Mouse (Mus musculus): Measurements from ENCODE around the gene Gm49366. TPM values are rescaled to one million over a fixed set of nuclear protein-coding genes. Genes with fewer than 3 reads are reported as not detected.
A peak's percentile ranks its signal among the peaks of the same experiment; 100 is the strongest.
"Not testable (repeated sequence)": the region's sequence is repeated elsewhere in the genome, so short reads cannot be mapped to it uniquely, and the experiment has no call there.

Gene Gm49366
- polyA plus RNA-seq, 1 experiment from 2014 or later, result not detected

DNA sequence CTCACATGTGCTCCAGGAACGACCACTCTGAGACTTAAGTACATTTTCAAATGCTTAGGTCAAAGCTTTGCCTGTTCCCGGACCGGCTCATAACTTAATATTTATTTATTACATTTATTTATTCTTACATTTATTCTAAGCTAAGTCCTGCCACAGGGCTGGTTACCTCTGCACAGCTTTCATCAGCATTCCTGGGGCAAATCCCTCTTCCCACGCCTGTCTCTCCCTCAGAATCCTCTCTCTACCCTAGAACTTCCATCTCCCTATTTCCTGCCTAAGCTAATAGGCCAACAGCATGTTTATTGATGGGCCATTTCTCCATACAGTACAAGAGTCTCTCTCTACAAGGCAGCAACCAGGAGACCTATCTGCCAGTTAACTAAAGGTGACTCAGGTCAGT is 29.0 kb downstream of the Gm49366 start:
- Histone ChIP-seq H3K27ac (replicated peaks) (no peak overlapping the region), H3K9me3 (replicated peaks) (no peaks in the 10 kb centered on the region; the same call in 1 of the 2 replicates), H3K27me3 (ENCODE audit: low read depth, poor library complexity, severe bottlenecking) (peaks cover 50% of the 10 kb centered on the region), H3K36me3 (no peaks in the 10 kb centered on the region), H3K4me3 (no peak overlapping the region), H3K4me1 (peaks cover 4% of the 10 kb centered on the region)
- no peak for DNase-seq (ENCODE audit: low spot score)
- WGBS, result 81% methylated on average over 4 of the region's 4 CpGs

DNA sequence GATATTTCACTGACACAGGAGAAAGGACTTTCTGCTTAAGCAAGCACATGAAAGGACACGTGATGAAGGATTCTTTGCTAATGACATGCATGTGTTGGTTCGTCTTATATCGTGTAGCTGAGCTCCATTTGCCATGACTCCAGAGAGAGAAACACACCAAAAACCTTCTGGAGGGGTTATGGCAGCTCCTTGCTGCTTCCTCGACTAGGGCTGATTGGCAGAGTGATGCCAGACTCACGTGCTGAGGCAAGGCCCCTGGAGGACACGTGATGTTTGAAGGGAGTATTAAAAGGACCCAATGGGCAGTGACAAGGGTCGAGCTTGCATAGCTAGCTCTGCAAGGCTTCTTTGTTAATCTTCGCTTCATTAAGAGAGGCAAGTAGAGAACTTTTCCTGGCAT is 29.6 kb downstream of the Gm49366 start:
- Histone ChIP-seq H3K27ac (replicated peaks) (no peak overlapping the region), H3K27me3 (ENCODE audit: low read depth, poor library complexity, severe bottlenecking) (peaks cover 50% of the 10 kb centered on the region), H3K4me1 (peaks cover 4% of the 10 kb centered on the region), H3K4me3 (no peak overlapping the region), H3K9me3 (replicated peaks) (no peaks in the 10 kb centered on the region), H3K36me3 (no peaks in the 10 kb centered on the region)
- no peak for DNase-seq (ENCODE audit: low spot score)
- WGBS, result 66% methylated on average over 8 of the region's 8 CpGs

GRCm38 (mm10) chr12:84068986-84069385 is 30.3 kb downstream of the Gm49366 start, which contains the start of gene Acot5:
TSS of gene Acot5 (plus strand) at chr12:84069325.
- Histone ChIP-seq H3K27ac (replicated peaks) (no peak within 1 kb of the TSS), H3K4me3 (peak within 1 kb of the TSS; percentile 50), H3K4me1 (peaks cover 4% of the 10 kb centered on the region), H3K9me3 (replicated peaks) (no peaks in the 10 kb centered on the region), H3K36me3 (no peaks in the 10 kb centered on the region), H3K27me3 (ENCODE audit: low read depth, poor library complexity, severe bottlenecking) (peaks cover 50% of the 10 kb centered on the region)
- DNase-seq (ENCODE audit: low spot score), result no peak
- 56% methylated on average over 9 of the region's 9 CpGs for WGBS

DNA sequence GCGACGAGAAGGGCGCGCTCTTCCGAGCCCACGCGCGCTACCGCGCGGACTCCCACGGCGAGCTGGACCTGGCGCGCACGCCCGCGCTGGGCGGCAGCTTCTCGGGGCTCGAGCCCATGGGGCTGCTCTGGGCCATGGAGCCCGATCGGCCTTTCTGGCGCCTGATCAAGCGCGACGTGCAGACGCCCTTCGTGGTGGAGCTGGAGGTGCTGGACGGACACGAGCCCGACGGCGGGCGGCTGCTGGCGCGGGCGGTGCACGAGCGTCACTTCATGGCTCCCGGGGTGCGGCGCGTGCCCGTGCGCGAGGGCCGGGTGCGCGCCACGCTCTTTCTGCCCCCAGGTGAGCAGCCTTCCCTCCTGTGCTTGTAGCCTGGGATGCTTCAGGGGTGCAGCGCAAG is 30.8 kb downstream of the Gm49366 start:
- H3K27ac ChIP-seq (replicated peaks); H3K4me1 ChIP-seq; H3K36me3 ChIP-seq; H3K9me3 ChIP-seq (replicated peaks); DNase-seq (ENCODE audit: low spot score): not testable (repeated sequence)
- 1% methylated on average over 48 of the region's 52 CpGs for WGBS
- peak overlapping the region; percentile 50 for H3K4me3 ChIP-seq
- peaks cover 50% of the 10 kb centered on the region for H3K27me3 ChIP-seq (ENCODE audit: low read depth, poor library complexity, severe bottlenecking)

DNA sequence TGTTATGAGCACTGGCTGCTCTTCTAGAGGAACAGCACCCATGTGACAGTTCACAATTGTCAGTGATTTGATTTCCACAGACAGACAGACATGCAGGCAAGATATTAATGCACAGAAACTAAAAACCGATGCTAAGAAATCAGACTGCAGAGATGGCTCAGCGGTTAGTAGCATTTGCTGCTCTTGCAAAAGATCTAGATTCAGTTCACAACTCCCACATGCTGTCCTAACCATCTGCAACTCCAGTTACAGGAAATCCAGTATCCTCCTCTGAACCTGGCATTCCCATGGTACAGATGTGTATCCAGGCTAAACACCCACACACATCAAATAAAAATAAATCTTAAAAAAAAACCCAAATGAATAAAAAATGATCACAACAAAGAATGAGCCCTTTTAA is 33.0 kb downstream of the Gm49366 start:
- no peak for DNase-seq (ENCODE audit: low spot score)
- H3K4me1 ChIP-seq, result peaks cover 4% of the 10 kb centered on the region
- no peaks in the 10 kb centered on the region for H3K9me3 ChIP-seq (replicated peaks)
- H3K36me3 ChIP-seq, result no peaks in the 10 kb centered on the region
- 96% methylated on average over 2 of the region's 2 CpGs for WGBS
- H3K4me3 ChIP-seq, result no peak overlapping the region
- no peak overlapping the region for H3K27ac ChIP-seq (replicated peaks)
- peaks cover 47% of the 10 kb centered on the region for H3K27me3 ChIP-seq (ENCODE audit: low read depth, poor library complexity, severe bottlenecking)

- Histone ChIP-seq H3K4me3 (no peak overlapping the region), H3K9me3 (replicated peaks) (no peaks in the 10 kb centered on the region), H3K27me3 (ENCODE audit: low read depth, poor library complexity, severe bottlenecking) (no peaks in the 10 kb centered on the region), H3K27ac (replicated peaks) (no peak overlapping the region), H3K4me1 (no peaks in the 10 kb centered on the region), H3K36me3 (no peaks in the 10 kb centered on the region)
- no peak for DNase-seq (ENCODE audit: low spot score)
- WGBS, result 93% methylated on average over 4 of the region's 4 CpGs
Measured at GRCm38 (mm10) chr12:84077371-84077990, 38.7 kb downstream of the Gm49366 start.

GRCm38 (mm10) chr12:84083842-84084241 is 45.1 kb downstream of the Gm49366 start:
- H3K36me3 ChIP-seq, result no peaks in the 10 kb centered on the region
- no peaks in the 10 kb centered on the region for H3K27me3 ChIP-seq (ENCODE audit: low read depth, poor library complexity, severe bottlenecking)
- H3K4me1 ChIP-seq, result no peaks in the 10 kb centered on the region
- WGBS, result 91% methylated on average over 2 of the region's 2 CpGs
- peaks cover 12% of the 10 kb centered on the region for H3K9me3 ChIP-seq (replicated peaks)
- H3K4me3 ChIP-seq, result no peak overlapping the region
- DNase-seq (ENCODE audit: low spot score), result no peak
- no peak overlapping the region for H3K27ac ChIP-seq (replicated peaks)

DNA sequence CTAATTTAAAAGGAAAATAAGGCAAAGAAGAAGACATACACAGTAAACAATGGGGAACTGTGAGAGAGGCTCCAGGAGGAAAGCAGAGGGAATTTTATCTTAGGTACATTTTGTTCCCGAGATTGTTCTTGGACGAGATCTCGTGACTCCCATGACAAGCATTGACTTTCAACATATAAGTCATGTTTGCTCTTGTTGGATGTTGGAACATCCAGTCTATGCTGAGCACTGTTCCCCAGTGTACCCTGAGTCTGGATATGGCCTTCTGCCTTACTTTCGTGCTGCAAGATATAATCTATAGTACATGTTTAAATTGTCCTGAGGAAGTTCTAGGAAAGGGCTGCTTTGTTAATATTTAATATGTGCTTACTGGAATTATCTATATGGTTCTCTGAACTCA is 45.8 kb downstream of the Gm49366 start:
- no peak overlapping the region for H3K27ac ChIP-seq (replicated peaks)
- H3K4me3 ChIP-seq, result no peak overlapping the region
- 91% methylated on average over 4 of the region's 4 CpGs for WGBS
- no peaks in the 10 kb centered on the region for H3K27me3 ChIP-seq (ENCODE audit: low read depth, poor library complexity, severe bottlenecking)
- H3K36me3 ChIP-seq, result no peaks in the 10 kb centered on the region
- H3K4me1 ChIP-seq, result no peaks in the 10 kb centered on the region
- DNase-seq (ENCODE audit: low spot score), result no peak
- H3K9me3 ChIP-seq (replicated peaks), result peaks cover 19% of the 10 kb centered on the region

GRCm38 (mm10) chr12:84094666-84095065 is 55.9 kb downstream of the Gm49366 start:
- not testable (repeated sequence) for H3K4me1 ChIP-seq; DNase-seq (ENCODE audit: low spot score); H3K27ac ChIP-seq (replicated peaks); H3K27me3 ChIP-seq (ENCODE audit: low read depth, poor library complexity, severe bottlenecking); H3K36me3 ChIP-seq; H3K4me3 ChIP-seq
- WGBS, result 91% methylated on average over 5 of the region's 5 CpGs
- H3K9me3 ChIP-seq (replicated peaks), result peaks cover 44% of the 10 kb centered on the region

DNA sequence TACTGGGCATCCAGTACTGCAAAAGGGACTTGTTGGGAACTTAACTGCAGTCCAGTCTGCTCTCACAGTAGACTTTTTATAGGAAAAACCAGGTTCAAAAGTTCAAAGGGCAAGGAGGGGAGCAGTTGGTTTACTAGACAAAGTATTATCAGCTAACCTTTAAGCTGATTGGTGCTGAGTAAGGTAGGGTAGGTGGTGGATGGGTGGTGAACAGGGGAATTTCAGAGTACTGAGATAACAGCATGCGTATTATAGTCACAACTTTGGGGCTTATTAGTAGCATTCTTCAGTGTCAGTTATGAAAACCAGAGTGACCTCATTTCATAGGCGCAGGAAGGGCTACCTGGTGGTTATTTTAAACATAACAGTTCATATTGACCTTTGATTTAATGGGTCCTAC is 60.9 kb downstream of the Gm49366 start:
- H3K4me1 ChIP-seq, result peaks cover 9% of the 10 kb centered on the region
- WGBS, result 95% methylated on average over 2 of the region's 2 CpGs
- no peak overlapping the region for H3K27ac ChIP-seq (replicated peaks)
- H3K4me3 ChIP-seq, result no peak overlapping the region
- peaks cover 24% of the 10 kb centered on the region for H3K27me3 ChIP-seq (ENCODE audit: low read depth, poor library complexity, severe bottlenecking)
- no peaks in the 10 kb centered on the region for H3K36me3 ChIP-seq
- DNase-seq (ENCODE audit: low spot score), result no peak
- H3K9me3 ChIP-seq (replicated peaks), result peaks cover 6% of the 10 kb centered on the region

- H3K27ac ChIP-seq (replicated peaks), result no peak overlapping the region
- peaks cover 24% of the 10 kb centered on the region for H3K27me3 ChIP-seq (ENCODE audit: low read depth, poor library complexity, severe bottlenecking)
- H3K9me3 ChIP-seq (replicated peaks), result peaks cover 6% of the 10 kb centered on the region
- H3K36me3 ChIP-seq, result no peaks in the 10 kb centered on the region
- no peak for DNase-seq (ENCODE audit: low spot score)
- whole genome bisulfite sequencing, result 81% methylated on average over 1 of the region's 1 CpGs
- peaks cover 9% of the 10 kb centered on the region for H3K4me1 ChIP-seq
- H3K4me3 ChIP-seq, result no peak overlapping the region
Measured at GRCm38 (mm10) chr12:84100071-84100470, 61.3 kb downstream of the Gm49366 start.

GRCm38 (mm10) chr12:84100604-84101492 is 62.1 kb downstream of the Gm49366 start, which contains the start of gene Acot6:
TSS of gene Acot6 (plus strand) at chr12:84100654.
- not testable (repeated sequence) for H3K4me1 ChIP-seq; H3K9me3 ChIP-seq (replicated peaks); H3K36me3 ChIP-seq
- H3K27ac ChIP-seq (replicated peaks), result peak within 1 kb of the TSS; percentile 82
- under 1% methylated on average over 80 of the region's 80 CpGs for WGBS
- DNase-seq (ENCODE audit: low spot score), result peak; percentile 65
- peak within 1 kb of the TSS; percentile 63 for H3K4me3 ChIP-seq
- H3K27me3 ChIP-seq (ENCODE audit: low read depth, poor library complexity, severe bottlenecking), result peaks cover 24% of the 10 kb centered on the region

- H3K4me3 ChIP-seq, result peak overlapping the region; percentile 63
- 65% methylated on average over 2 of the region's 2 CpGs for WGBS
- no peak overlapping the region; the same call in 1 of the 2 replicates for H3K27ac ChIP-seq (replicated peaks)
- no peaks in the 10 kb centered on the region for H3K36me3 ChIP-seq
- H3K27me3 ChIP-seq (ENCODE audit: low read depth, poor library complexity, severe bottlenecking), result peaks cover 24% of the 10 kb centered on the region
- no peaks in the 10 kb centered on the region for H3K9me3 ChIP-seq (replicated peaks)
- H3K4me1 ChIP-seq, result peaks cover 9% of the 10 kb centered on the region
- DNase-seq (ENCODE audit: low spot score), result no peak
Measured at GRCm38 (mm10) chr12:84101493-84101845, 62.7 kb downstream of the Gm49366 start.

Measured in midbrain, embryonic 10.5 days (tissue).